Mouse (Mus musculus): ENCODE measurements around the gene Spata45.
"Not testable (repeated sequence)": the region's sequence is repeated elsewhere in the genome, so short reads cannot be mapped to it uniquely, and the experiment has no call there.

Gene Spata45

GRCm38 (mm10) chr1:191036554-191037334, at the start of gene Spata45:
TSS of gene Spata45 (plus strand) at chr1:191036639.
- DNase-seq (ENCODE audit: low spot score in 2 of 2) = no peak

DNA sequence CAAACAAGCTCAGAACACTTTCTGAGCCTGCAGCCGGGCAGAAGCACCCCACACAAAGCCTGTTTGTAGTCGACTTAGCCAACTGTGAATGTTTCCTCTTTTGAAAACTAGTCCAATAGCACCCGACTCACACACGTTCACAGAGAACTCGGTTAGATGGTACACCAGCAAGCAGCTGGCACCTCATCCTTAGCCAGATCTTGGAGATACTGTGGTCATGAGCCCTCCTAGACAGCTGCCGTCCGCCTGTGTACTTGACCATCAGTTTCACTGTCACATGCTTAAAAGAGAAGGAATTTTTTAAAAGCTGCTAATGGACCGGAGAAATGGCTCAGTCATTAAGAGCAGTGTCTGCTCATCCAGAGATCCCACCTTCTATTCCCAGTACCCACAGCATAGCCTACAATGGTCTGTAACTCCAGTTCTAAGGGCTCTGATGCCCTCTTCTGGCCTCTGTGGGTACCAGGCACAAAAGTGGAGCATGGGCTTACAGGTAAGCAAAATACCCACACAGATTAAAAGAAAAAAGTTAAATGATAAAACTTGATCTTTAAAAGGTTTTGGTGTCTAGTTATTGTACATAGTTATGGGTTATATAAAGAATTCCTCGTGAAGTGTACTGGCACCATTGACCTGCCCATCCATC, 46.9 kb upstream of the Spata45 start:
- DNase-seq (ENCODE audit: low spot score in 2 of 2) = no peak

DNA sequence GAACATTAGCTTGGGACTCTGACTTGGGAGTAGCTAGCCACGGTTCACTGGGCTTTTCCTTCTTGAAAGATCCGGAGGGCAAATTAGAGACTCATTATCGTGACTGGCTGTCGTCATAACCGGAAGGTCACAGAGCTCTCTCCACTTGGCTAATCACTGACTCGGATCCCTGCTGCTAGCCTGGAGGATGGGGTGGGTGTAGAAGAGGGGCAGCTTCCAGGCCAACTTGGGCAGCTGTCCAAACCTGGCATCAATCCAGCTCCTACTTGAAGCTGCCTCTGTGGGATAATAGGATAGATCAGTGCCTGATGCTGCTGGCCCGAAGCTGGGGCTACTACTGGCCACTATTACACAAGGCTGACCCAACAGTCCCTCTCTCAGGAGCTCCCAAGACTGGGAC, 40.9 kb upstream of the Spata45 start:
- DNase-seq (ENCODE audit: low spot score in 2 of 2) = peak; percentile 31 to 32

DNA sequence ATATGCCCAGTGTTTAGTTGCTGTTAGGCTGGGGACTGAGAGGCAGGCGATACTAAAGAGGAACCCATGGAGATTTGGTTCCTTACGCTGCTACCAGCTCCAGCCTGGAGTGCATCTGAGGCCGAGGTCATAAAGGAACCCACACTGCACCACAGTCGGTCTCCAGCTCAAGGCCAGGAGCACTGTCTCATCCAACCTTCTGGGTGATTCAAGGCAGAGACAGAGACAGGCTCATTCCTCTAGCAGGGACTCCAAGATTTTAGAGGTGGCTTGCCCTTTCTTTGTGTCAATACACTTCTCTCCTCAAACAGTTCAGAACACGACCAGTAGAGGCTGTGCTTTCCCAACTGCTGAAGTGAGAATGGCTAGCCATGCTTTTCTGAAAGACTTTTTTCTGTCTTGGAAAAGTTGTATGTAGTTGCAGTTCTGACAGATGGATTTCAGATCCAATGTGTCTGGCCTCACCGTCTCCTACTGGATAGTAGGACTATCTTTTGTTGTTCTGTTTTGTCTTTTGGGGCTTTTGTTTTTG, 40.0 kb upstream of the Spata45 start:
- DNase-seq (ENCODE audit: low spot score in 2 of 2) = no peak

- DNase-seq (ENCODE audit: low spot score in 2 of 2) = no peak
These were observed 38.4 kb upstream of the Spata45 start for GRCm38 (mm10) chr1:190998027-190998426.

GRCm38 (mm10) chr1:191000686-191001085, 35.8 kb upstream of the Spata45 start:
- DNase-seq (ENCODE audit: low spot score in 2 of 2) = no peak

DNA sequence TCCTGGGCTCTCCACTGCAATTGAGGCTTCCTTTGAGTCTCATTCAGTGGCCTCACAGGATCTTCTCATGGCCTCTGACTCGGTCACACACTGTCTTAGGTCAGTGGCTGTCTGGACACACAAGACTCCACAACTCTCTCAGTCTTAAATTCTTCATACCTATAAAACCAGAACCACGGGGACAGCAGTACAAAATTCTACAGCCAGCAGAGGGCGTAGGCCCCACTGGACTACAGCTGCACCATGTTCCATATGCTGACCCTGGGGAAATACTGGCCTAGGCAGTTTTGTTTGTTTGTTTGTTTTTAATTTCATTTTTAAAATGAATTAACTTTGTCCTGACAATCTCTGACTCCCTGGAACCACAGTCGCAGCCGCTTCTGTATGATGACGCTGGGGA, 34.2 kb upstream of the Spata45 start:
- DNase-seq (ENCODE audit: low spot score in 2 of 2) = no peak

DNA sequence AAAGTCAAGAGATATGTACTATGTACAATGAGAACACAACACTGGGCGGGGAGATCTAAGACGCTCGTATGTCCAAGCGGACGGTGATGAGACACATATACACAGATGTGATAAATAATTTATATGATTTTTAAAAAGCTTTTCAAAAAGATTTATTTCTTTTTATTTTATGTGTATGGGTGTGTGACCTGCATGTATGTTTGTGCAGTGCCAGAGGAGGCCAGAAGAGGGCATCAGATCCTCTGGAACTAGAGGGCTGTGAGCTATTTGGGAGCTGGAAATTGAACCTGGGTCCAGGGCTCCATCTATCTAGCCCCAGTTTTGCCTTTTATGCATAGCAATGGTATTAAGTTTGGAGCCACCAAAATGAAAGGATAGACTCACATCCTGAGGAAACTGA, 27.7 kb upstream of the Spata45 start:
- DNase-seq (ENCODE audit: low spot score in 2 of 2) = no peak

DNA sequence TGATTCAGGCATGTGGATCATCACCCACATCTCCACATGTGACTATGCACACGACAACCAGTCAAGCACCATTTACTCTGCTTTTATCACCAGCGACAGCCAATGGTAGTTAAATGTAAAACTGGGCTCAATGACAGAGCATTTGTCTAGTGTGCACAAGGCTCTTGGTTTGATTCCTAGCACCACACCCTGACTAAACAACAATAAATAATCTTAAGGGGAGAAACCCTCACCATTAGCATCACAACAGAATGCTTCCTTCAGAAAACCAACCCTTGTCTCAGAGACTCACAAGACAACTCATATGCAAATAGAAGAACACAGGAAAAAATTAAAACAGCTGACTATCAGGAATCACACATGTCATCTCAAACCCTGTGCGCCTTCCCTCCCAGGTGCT, 22.2 kb upstream of the Spata45 start:
- DNase-seq (ENCODE audit: low spot score in 2 of 2) = no peak

DNA sequence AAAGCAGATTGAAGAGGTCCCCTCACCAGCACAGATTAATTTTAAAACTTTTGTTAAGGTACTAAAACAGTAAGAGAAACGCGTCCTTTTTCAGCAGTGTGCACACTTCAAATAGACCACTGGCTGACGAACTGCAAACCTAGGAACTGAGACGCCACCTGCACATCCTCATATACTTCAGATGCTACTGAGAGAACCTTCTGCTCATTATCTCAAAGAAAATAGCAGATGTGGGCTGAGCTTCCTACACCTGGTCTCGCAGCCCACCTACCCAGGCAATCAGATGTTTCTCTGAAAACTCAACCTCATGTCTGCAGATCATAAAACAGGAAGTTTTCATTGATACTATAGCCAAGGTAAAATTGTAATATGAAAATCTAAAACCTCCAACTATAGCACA, 16.6 kb upstream of the Spata45 start:
- no peak for DNase-seq (ENCODE audit: low spot score in 2 of 2)

GRCm38 (mm10) chr1:191020217-191020924, 16.1 kb upstream of the Spata45 start:
- DNase-seq (ENCODE audit: low spot score in 2 of 2) = no peak

- DNase-seq (ENCODE audit: low spot score in 2 of 2) = no peak
These were observed 15.4 kb upstream of the Spata45 start for GRCm38 (mm10) chr1:191021016-191021415.

DNA sequence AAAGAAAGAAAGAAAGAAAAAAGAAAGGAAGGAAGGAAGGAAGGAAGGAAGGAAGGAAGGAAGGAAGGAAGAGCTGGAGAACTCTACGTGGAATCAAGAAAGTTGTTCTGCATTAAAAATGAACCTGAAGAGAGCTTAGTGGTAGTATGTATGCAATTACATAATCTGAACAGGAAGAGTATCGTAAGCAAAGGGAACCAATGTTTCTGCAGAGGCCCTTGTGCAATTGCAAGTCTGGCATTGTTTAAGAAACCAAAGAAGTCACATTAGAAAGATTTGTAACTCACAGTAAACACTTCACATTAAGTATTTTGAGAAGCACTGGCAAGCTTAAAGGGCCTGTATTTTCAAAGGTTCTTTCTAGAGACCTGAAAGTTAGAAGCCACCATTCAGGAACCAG, 13.3 kb upstream of the Spata45 start:
- no peak for DNase-seq (ENCODE audit: low spot score in 2 of 2)

GRCm38 (mm10) chr1:191023806-191024205, 12.6 kb upstream of the Spata45 start:
- DNase-seq (ENCODE audit: low spot score in 2 of 2) = not testable (repeated sequence)

- DNase-seq (ENCODE audit: low spot score in 2 of 2) = peak; percentile 50 to 55
These were observed 11.1 kb upstream of the Spata45 start for GRCm38 (mm10) chr1:191025016-191026012.

DNA sequence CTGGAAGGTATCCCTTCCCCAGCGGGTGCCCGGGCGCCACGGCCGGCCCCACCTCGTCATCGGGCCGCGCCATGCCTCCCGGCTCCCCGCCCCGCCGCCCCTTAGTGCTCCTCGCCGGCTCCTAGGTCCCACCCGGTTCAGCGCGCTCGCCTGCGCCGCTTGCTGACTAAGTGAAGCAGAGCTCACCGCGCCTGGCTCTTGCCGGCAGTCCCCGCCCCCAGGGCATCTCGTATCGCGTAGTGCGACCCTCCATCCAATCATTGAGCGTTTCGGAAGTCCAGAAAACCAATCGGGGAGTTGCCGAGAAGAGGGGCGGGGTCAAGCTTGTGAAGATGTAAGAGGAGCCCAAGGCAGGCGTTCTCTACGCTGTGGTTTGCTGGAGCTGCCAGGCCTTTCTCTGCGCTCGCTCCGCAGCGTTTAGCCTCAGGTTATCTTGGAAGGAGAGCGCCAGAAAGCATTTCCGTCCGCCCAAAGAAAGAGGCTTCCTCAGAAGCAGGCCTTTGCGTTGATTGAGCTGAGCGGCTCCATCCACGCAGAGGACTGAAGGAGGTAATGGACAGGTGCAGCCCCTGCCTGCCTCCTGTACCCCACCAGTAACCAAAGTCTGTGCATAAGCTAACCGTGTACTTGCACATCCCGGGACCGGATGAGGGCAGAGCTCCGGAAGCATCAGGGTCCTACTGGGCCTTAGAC, 10.3 kb upstream of the Spata45 start, which contains the start of gene Flvcr1:
Gene Flvcr1 (minus strand): TSS at position 138 of the 693 bp plus-strand sequence.
- peak; percentile 98 to 99 for DNase-seq (ENCODE audit: low spot score in 2 of 2)

DNA sequence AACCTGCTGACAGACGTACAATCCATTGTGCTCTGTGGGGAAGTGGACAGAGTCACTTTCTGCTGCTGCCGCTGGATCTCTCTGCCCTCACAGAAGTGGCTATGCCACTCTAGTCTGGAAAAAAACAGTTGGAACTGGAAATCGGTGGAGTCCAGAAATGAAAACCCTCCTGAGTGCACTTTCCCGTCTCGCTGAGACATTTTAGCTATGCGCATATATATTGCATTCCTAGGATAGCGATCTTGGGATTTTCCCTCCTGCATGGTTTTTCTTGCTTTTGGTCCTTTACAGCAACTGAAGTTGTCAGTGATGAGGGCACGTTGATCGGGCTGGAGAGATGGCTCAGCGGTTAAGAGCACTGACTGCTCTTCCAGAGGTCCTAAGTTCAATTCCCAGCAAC, 6.3 kb upstream of the Spata45 start:
- no peak for DNase-seq (ENCODE audit: low spot score in 2 of 2)

GRCm38 (mm10) chr1:191030922-191031425, 5.5 kb upstream of the Spata45 start:
- DNase-seq (ENCODE audit: low spot score in 2 of 2) = not testable (repeated sequence)

DNA sequence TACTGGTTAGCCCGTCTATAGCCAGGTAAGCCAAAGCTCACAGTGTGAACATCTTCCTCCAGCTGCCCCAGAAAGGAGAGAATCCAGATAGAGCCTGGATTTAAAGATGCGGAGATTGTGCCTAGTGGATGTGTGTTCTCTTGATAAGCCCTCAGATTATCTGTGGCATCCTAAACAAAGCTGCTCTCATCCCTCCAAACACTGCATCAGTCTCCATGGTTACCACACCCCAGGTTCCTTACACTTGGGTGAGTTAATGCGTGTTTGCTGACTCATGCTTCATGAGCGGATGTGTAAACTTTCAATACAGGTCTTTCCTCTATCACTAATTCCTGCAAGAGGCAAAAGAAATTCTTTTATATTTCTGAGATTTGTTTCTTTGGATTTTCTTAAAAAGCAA, 790 bp upstream of the Spata45 start:
- DNase-seq (ENCODE audit: low spot score in 2 of 2) = no peak

DNA sequence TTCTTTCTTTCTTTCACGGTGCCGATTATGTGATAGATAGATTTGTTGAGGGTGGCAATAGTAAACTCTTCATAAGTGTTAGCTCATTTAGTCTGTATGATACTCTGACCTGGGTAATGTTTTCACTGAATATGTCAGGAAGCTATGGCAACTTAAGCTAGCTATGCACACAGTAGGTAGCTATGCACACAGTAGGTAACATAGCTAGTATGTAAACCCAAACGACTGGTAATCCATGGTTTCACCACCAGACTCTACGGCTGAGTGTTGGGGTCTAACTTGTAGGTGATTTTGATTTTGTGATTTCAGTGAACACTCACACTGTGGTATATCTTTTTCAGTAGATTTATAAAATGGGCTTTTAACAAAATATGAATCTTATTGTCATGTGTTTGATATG, 1.6 kb downstream of the Spata45 start:
- no peak for DNase-seq (ENCODE audit: low spot score in 2 of 2)
